In the genomic region with DNA sequence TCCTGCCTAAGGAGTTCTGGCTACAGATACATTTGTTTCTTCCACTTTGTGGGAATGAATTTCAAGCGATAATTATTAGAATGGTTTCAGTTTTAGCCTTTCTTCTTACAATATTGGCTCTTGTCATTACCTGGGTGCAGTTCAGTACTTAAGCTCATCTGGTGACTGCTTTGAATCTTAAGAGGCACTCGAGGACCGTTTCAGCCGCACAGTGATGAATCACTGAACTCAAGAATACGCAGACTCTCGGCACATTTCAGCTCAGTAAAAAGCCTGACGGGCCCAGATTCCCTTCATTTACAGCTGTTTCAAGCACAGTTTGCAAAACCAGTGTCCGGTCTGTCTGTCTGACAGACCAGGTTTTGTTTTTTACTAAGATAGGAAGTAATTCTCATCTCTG, we compare ENCODE assay signal across 33 mouse cellular contexts. TPM values are rescaled to one million over a fixed set of nuclear protein-coding genes. Genes with fewer than 3 reads are reported as not detected.
A peak's percentile ranks its signal among the peaks of the same experiment; 100 is the strongest.
DNase-seq lines count a peak whose midpoint lies in the region; ATAC-seq and TF ChIP-seq lines count a peak whose summit lies in the region.
"Had no signal": no experiment of that assay in that cellular context is flagged by ENCODE, and none has a peak within 500 bp of the region (broad histone marks: within the 10 kb centered on the region; RNA-seq: fewer than 3 reads in every experiment).

No protein-coding gene starts in this region.

- no peak for ATAC-seq in lung, embryonic 16.5 days (ENCODE audit: low read depth)
- no peak for ATAC-seq in intestine, embryonic 15.5 days
- ATAC-seq: CD4-positive, CD25-positive, alpha-beta regulatory T cell, adult 4 months; inflammation-experienced regulatory T-cells, adult 6 months; liver, embryonic 12.5 days; liver, postnatal 0 days; midbrain, embryonic 16.5 days had no signal

- no peak overlapping the region for H3K9ac ChIP-seq in lung, embryonic 16.5 days (ENCODE audit: low read length)
- H3K9ac ChIP-seq in intestine, embryonic 15.5 days, result no peak overlapping the region
- H3K9ac ChIP-seq: embryonic facial prominence, embryonic 15.5 days; forebrain, embryonic 12.5 days; hindbrain, embryonic 14.5 days; liver, embryonic 12.5 days; liver, postnatal 0 days had no signal

- no peaks in the 10 kb centered on the region; the same call in 1 of the 2 replicates for H3K4me1 ChIP-seq in lung, adult 2 months (ENCODE audit: control insufficient read depth, insufficient read depth, low read length)
- H3K4me1 ChIP-seq in lung, embryonic 16.5 days (replicated peaks; ENCODE audit: control insufficient read depth, insufficient read depth, low read length), result peaks cover 11% of the 10 kb centered on the region
- no peaks in the 10 kb centered on the region for H3K4me1 ChIP-seq in intestine, embryonic 15.5 days (replicated peaks)
- H3K4me1 ChIP-seq: embryonic facial prominence, embryonic 10.5 days; embryonic facial prominence, embryonic 15.5 days; forebrain, embryonic 12.5 days; liver, embryonic 12.5 days; megakaryocyte, embryonic 14.5 days had no signal

- H3K4me3 ChIP-seq in lung, adult 2 months (replicated peaks; ENCODE audit: extremely low read depth, low read depth, low read length), result no peak overlapping the region
- no peak overlapping the region for H3K4me3 ChIP-seq in lung, embryonic 16.5 days (ENCODE audit: low read length)
- no peak overlapping the region for H3K4me3 ChIP-seq in intestine, embryonic 15.5 days (replicated peaks)
- H3K4me3 ChIP-seq: embryonic facial prominence, embryonic 10.5 days; embryonic facial prominence, embryonic 15.5 days; forebrain, embryonic 12.5 days; gastrocnemius, adult 2 months; liver, embryonic 12.5 days; megakaryocyte, embryonic 14.5 days had no signal

- H3K27me3 ChIP-seq in lung, embryonic 16.5 days (ENCODE audit: control insufficient read depth, insufficient read depth, low read depth, low read length), result no peaks in the 10 kb centered on the region
- H3K27me3 ChIP-seq in intestine, embryonic 15.5 days (replicated peaks), result no peaks in the 10 kb centered on the region
- H3K27me3 ChIP-seq: embryonic facial prominence, embryonic 15.5 days; forebrain, embryonic 12.5 days had no signal

- intact Hi-C loops in heart, postnatal 25 days (cut with DNase I), result no loop called here

- H3K27ac ChIP-seq in lung, embryonic 16.5 days (ENCODE audit: low read length), result peak overlapping the region; percentile 7; the same call in 1 of the 2 replicates
- H3K27ac ChIP-seq in intestine, embryonic 15.5 days, result no peak overlapping the region
- H3K27ac ChIP-seq: embryonic facial prominence, embryonic 10.5 days; embryonic facial prominence, embryonic 15.5 days; forebrain, embryonic 12.5 days; gastrocnemius, adult 2 months; hindbrain, embryonic 14.5 days; kidney, postnatal 0 days; liver, embryonic 12.5 days had no signal

- peak; percentile 45 to 71 for DNase-seq in lung, adult 18-20 months
- DNase-seq in lung, adult 2 months, result no peak
- peak; percentile 48 for DNase-seq in brain, adult 2 months (ENCODE audit: low read depth, low spot score)
- peak; percentile 32 to 54 for DNase-seq in lung, postnatal 4 days
- DNase-seq in heart, postnatal 25 days (ENCODE audit: low spot score), result no peak
- DNase-seq: adrenal gland, postnatal 25 days; cerebellum, adult 2 months; cerebellum, postnatal 14 days; gastrocnemius, adult 2 months; gastrocnemius, postnatal 36 days; heart, adult 18-20 months; heart, postnatal 4 days; kidney, adult 18-20 months; kidney, postnatal 4 days; layer of hippocampus, postnatal 36 days; left cerebral cortex, postnatal 4 days; liver, postnatal 0 days; right cerebral cortex, postnatal 4 days; thymus, adult 2 months; thymus, postnatal 4 days had no signal

- peak overlapping the region; percentile 29 for H3K4me2 ChIP-seq in lung, embryonic 16.5 days (ENCODE audit: low read depth, low read length)
- H3K4me2 ChIP-seq in intestine, embryonic 15.5 days (replicated peaks), result no peak overlapping the region
- H3K4me2 ChIP-seq: embryonic facial prominence, embryonic 15.5 days; forebrain, embryonic 12.5 days; heart, embryonic 11.5 days; hindbrain, embryonic 14.5 days; liver, embryonic 12.5 days had no signal

- no peak for TF ChIP-seq POLR2A in lung, adult 2 months (IDR thresholded peaks at IDR 0.05; ENCODE audit: borderline replicate concordance, extremely low read depth, low read depth, low read length)

- H3K36me3 ChIP-seq in lung, embryonic 16.5 days (ENCODE audit: control insufficient read depth, insufficient read depth, low read length), result no peaks in the 10 kb centered on the region
- H3K36me3 ChIP-seq in intestine, embryonic 15.5 days, result no peaks in the 10 kb centered on the region
- H3K36me3 ChIP-seq: embryonic facial prominence, embryonic 10.5 days; embryonic facial prominence, embryonic 15.5 days; forebrain, embryonic 12.5 days; liver, embryonic 12.5 days had no signal

- TF ChIP-seq CTCF in lung, adult 2 months (IDR thresholded peaks at IDR 0.05; ENCODE audit: insufficient read depth, low read length), result no peak

- H3K9me3 ChIP-seq in lung, embryonic 16.5 days (ENCODE audit: control insufficient read depth, low read length), result no peaks in the 10 kb centered on the region
- H3K9me3 ChIP-seq in intestine, embryonic 15.5 days, result no peaks in the 10 kb centered on the region
- H3K9me3 ChIP-seq: embryonic facial prominence, embryonic 10.5 days; embryonic facial prominence, embryonic 15.5 days; forebrain, embryonic 12.5 days; liver, embryonic 12.5 days; megakaryocyte, embryonic 14.5 days had no signal

- WGBS in lung, adult 2 months, result 53% methylated on average over 8 of the region's 8 CpGs
- 37% methylated on average over 8 of the region's 8 CpGs for WGBS in lung, embryonic 16.5 days
- WGBS in intestine, embryonic 15.5 days, result 62% methylated on average over 8 of the region's 8 CpGs

RNA-seq across cellular contexts. Expression of a gene that starts 51.0 kb away (rescaled TPM):
- polyA plus RNA-seq in lung, adult 2 months (2012; rRNA removed), result 135 and 156 TPM in 2 replicates
- 63.4 and 65.6 TPM in 2 replicates for polyA plus RNA-seq in lung, embryonic 16.5 days (2015; fragmentation: Nextera tagmentation; extraction: Ambion mirVana)
- polyA plus RNA-seq in intestine, embryonic 15.5 days (2015; fragmentation: Nextera tagmentation; extraction: Ambion mirVana), result 30.4 and 37.8 TPM in 2 replicates
- total RNA-seq in heart, postnatal 25 days (2021), result 100 to 1,000 TPM; 173 to 176 TPM

Comparison
In these comparisons a context has a peak if more than half of its experiments do, and no peak if none do; other contexts are left out.
1. DNase-seq: peak in lung, adult 18-20 months (2 of 2), brain, adult 2 months (single experiment) and lung, postnatal 4 days (2 of 2); none in lung, adult 2 months (single experiment) and heart, postnatal 25 days (single experiment).